11 mouse cellular contexts compared by ENCODE assay signal in the genomic region with DNA sequence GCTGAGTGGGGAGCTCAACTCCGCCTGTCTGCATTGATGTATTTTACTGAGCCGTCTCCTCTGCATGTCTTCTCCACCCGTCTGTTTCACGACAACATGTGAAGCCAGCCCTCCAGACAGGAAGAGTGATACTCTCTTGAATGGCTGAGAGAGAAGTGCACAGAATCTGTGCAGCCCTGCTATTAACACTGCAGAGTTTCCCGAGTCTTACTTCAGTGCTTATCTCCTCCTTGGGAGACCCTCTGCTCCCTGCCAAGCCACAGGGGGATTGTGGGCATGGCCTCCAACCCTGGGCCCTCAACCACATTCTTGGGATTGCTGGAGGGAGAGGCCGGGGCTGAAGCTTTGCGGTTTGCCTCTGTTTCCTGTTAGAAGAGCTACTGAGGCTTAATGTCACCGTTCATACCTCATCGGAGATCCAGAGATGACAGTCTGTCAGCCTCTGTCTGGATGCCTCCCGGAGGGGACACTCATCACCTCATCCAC.
DNase-seq lines count a peak whose midpoint lies in the region; ATAC-seq and TF ChIP-seq lines count a peak whose summit lies in the region.
"Had no signal": no experiment of that assay in that cellular context is flagged by ENCODE, and none has a peak within 500 bp of the region (broad histone marks: within the 10 kb centered on the region; RNA-seq: fewer than 3 reads in every experiment).

No protein-coding gene starts in this region.

- 39% methylated on average over 10 of the region's 10 CpGs for WGBS in kidney, embryonic 16.5 days
- 31% methylated on average over 10 of the region's 10 CpGs for WGBS in intestine, embryonic 15.5 days
- 4% methylated on average over 10 of the region's 10 CpGs for WGBS in thymus, adult 2 months
- 14% methylated on average over 10 of the region's 10 CpGs for WGBS in liver, embryonic 11.5 days

- ATAC-seq in kidney, embryonic 16.5 days (ENCODE audit: low FRiP score, low TSS enrichment), result no peak
- no peak for ATAC-seq in intestine, embryonic 15.5 days
- ATAC-seq in monocyte, adult 5-6 weeks (replicated peaks; ENCODE audit: insufficient number of reproducible peaks, low FRiP score, low TSS enrichment, poor library complexity, severe bottlenecking), result no peak
- ATAC-seq in liver, embryonic 11.5 days (replicated peaks; ENCODE audit: low FRiP score), result no peak
- ATAC-seq: liver, embryonic 12.5 days; Patski had no signal

- no peak for DNase-seq in kidney, adult 18-20 months
- peak; percentile 64 for DNase-seq in T-cell, adult 2 months (ENCODE audit: low spot score)
- peak; percentile 65 for DNase-seq in thymus, adult 2 months
- no peak for DNase-seq in ovary, postnatal 14 days (ENCODE audit: low spot score)
- no peak for DNase-seq in liver, embryonic 11.5 days (ENCODE audit: low spot score)
- DNase-seq: kidney, postnatal 10 days had no signal

- H3K4me3 ChIP-seq in kidney, embryonic 16.5 days (ENCODE audit: low read length), result no peak overlapping the region
- no peak overlapping the region for H3K4me3 ChIP-seq in intestine, embryonic 15.5 days (replicated peaks)
- H3K4me3 ChIP-seq in thymus, adult 2 months (ENCODE audit: control insufficient read depth, insufficient read depth, low read length), result no peak overlapping the region
- no peak overlapping the region for H3K4me3 ChIP-seq in liver, embryonic 11.5 days (ENCODE audit: low read depth, low read length)
- H3K4me3 ChIP-seq: liver, embryonic 12.5 days had no signal

- no peak overlapping the region for H3K27ac ChIP-seq in kidney, embryonic 16.5 days (ENCODE audit: low read length)
- H3K27ac ChIP-seq in intestine, embryonic 15.5 days, result peak overlapping the region; percentile 38
- peak overlapping the region; percentile 83 for H3K27ac ChIP-seq in thymus, adult 2 months (ENCODE audit: control insufficient read depth, insufficient read depth, low read length)
- no peak overlapping the region for H3K27ac ChIP-seq in liver, embryonic 11.5 days (ENCODE audit: low read depth, low read length)
- H3K27ac ChIP-seq: liver, embryonic 12.5 days had no signal

- H3K4me2 ChIP-seq in kidney, embryonic 16.5 days (replicated peaks; ENCODE audit: low read depth, low read length), result no peak overlapping the region
- no peak overlapping the region for H3K4me2 ChIP-seq in intestine, embryonic 15.5 days (replicated peaks)
- H3K4me2 ChIP-seq in liver, embryonic 11.5 days, result no peak overlapping the region
- H3K4me2 ChIP-seq: liver, embryonic 12.5 days had no signal

- peak overlapping the region; percentile 28; the same call in 1 of the 2 replicates for H3K9ac ChIP-seq in kidney, embryonic 16.5 days (replicated peaks; ENCODE audit: low read length)
- H3K9ac ChIP-seq in intestine, embryonic 15.5 days, result no peak overlapping the region
- H3K9ac ChIP-seq in liver, embryonic 11.5 days (ENCODE audit: low read depth, low read length), result no peak overlapping the region
- H3K9ac ChIP-seq: liver, embryonic 12.5 days had no signal

- H3K4me1 ChIP-seq in kidney, embryonic 16.5 days (ENCODE audit: insufficient read depth, low read length), result peaks cover 25% of the 10 kb centered on the region
- peaks cover 39% of the 10 kb centered on the region for H3K4me1 ChIP-seq in intestine, embryonic 15.5 days (replicated peaks)
- peaks cover 48% of the 10 kb centered on the region for H3K4me1 ChIP-seq in thymus, adult 2 months (replicated peaks; ENCODE audit: control insufficient read depth, insufficient read depth, low read length)
- H3K4me1 ChIP-seq in liver, embryonic 11.5 days (replicated peaks; ENCODE audit: control insufficient read depth, insufficient read depth, low read length), result peaks cover 12% of the 10 kb centered on the region; the same call in 1 of the 2 replicates

- H3K27me3 ChIP-seq in kidney, embryonic 16.5 days (ENCODE audit: insufficient read depth, low read length), result no peaks in the 10 kb centered on the region
- H3K27me3 ChIP-seq in intestine, embryonic 15.5 days (replicated peaks), result no peaks in the 10 kb centered on the region
- no peaks in the 10 kb centered on the region for H3K27me3 ChIP-seq in thymus, adult 2 months (ENCODE audit: control insufficient read depth, insufficient read depth, low read length)
- no peaks in the 10 kb centered on the region for H3K27me3 ChIP-seq in liver, embryonic 11.5 days (replicated peaks; ENCODE audit: control insufficient read depth, insufficient read depth, low read length)
- H3K27me3 ChIP-seq: liver, embryonic 12.5 days; Patski had no signal

- H3K9me3 ChIP-seq in kidney, embryonic 16.5 days (ENCODE audit: low read length), result no peaks in the 10 kb centered on the region
- no peaks in the 10 kb centered on the region for H3K9me3 ChIP-seq in intestine, embryonic 15.5 days
- H3K9me3 ChIP-seq in liver, embryonic 11.5 days (ENCODE audit: control insufficient read depth, low read length), result no peaks in the 10 kb centered on the region
- H3K9me3 ChIP-seq: liver, embryonic 12.5 days had no signal

- TF ChIP-seq CTCF in thymus, adult 2 months (IDR thresholded peaks at IDR 0.05; ENCODE audit: borderline replicate concordance, control insufficient read depth, extremely low read depth, insufficient read depth, low read length, poor library complexity), result no peak

- no peaks in the 10 kb centered on the region for H3K36me3 ChIP-seq in kidney, embryonic 16.5 days (ENCODE audit: insufficient read depth, low read length)
- no peaks in the 10 kb centered on the region for H3K36me3 ChIP-seq in intestine, embryonic 15.5 days
- no peaks in the 10 kb centered on the region for H3K36me3 ChIP-seq in thymus, adult 2 months (ENCODE audit: control insufficient read depth, insufficient read depth, low read length)
- no peaks in the 10 kb centered on the region for H3K36me3 ChIP-seq in liver, embryonic 11.5 days (ENCODE audit: control insufficient read depth, insufficient read depth, low read length)
- H3K36me3 ChIP-seq: liver, embryonic 12.5 days had no signal

- no peak for TF ChIP-seq POLR2A in thymus, adult 2 months (IDR thresholded peaks at IDR 0.05; ENCODE audit: control insufficient read depth, extremely low read depth, insufficient read depth, low read length, poor library complexity)

Comparison
In these comparisons a context has a peak if more than half of its experiments do, and no peak if none do; other contexts are left out.
1. H3K27ac ChIP-seq: peak in intestine, embryonic 15.5 days (single experiment) and thymus, adult 2 months (single experiment); none in kidney, embryonic 16.5 days (single experiment) and liver, embryonic 11.5 days (single experiment).
2. DNase-seq: peak in T-cell, adult 2 months (single experiment) and thymus, adult 2 months (single experiment); none in kidney, adult 18-20 months (single experiment), ovary, postnatal 14 days (single experiment) and liver, embryonic 11.5 days (single experiment).